Mouse (Mus musculus): Measurements from ENCODE around the gene Aldh16a1.

GRCm38 (mm10) chr7:45091001-45091990 is 63.1 kb downstream of the Aldh16a1 start:
- no peak for TF ChIP-seq EP300 (IDR thresholded peaks at IDR 0.05; ENCODE audit: low read depth)
- TF ChIP-seq CTCF (IDR thresholded peaks at IDR 0.05; ENCODE audit: low read depth): no peak

Data from heart, postnatal 0 days (tissue).